Mouse (Mus musculus) lung, postnatal 36 days (tissue): ENCODE data around the gene B3gat1.
A peak's percentile ranks its signal among the peaks of the same experiment; 100 is the strongest.

Source experiments
- DNase-seq: peaks from one replicate; pipeline ENCODE4 v3.0.0; 2022; ENCODE audit warnings: mixed read lengths

Gene B3gat1

DNA sequence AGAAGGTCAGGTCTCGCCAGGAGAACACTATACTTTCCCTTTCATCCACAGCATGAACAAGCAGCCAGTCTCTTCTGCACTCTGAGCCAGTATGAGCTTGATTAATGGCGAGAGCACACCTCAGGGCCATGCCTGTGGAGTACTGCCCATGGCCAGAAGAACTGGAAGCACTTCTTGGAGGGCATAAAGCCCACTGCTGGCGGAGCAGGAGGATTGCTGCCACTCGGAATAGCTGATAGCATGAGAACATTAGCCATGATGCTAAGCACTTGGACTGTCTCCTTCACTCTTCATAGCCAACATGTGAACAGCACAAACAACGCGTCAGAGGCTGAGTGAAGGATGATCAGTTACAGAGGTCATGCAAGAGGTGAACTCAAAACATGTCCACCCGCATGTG, 44.9 kb downstream of the B3gat1 start:
- no peak for DNase-seq

- peak; percentile 19 for DNase-seq
These were observed 50.0 kb downstream of the B3gat1 start for GRCm38 (mm10) chr9:26783414-26783975.

DNA sequence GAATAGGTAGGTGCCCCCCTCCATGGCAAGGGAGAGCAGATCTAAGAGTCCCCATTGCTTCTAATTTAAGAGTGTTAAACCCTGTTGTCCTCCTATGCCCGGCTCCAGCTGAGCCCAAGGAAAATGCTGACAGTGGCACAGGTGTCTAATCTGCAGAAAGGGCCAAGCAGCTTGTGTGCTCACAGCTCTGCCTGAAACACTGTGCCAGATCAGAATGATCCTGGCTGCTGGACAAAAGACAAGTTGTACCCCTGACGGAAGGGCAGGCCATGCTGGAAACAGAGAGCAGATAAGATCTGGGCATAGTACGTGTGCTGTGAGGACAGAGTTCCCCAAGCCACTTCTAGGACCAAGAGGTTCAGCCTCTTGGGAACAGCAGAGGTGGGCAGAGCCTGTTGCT, 59.3 kb downstream of the B3gat1 start:
- DNase-seq, result peak; percentile 75

DNA sequence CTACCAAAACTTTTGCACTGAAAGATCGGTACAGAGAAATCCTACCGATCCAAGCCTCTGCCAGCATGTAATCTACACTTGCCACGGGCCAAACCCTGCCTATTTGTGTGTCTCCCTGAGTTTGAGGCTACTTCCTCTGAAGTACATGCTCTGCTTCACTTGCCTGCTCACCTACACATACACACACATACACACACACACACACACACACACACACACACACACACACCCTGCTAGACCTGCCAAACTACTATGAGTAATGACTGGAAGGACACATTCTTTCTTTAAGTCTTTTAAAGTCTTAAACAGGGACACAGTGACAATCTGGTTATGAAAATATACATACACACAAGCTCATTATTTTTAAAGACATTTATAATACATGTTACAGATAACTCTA, 64.7 kb downstream of the B3gat1 start:
- DNase-seq, result no peak

GRCm38 (mm10) chr9:26798731-26799130, 65.2 kb downstream of the B3gat1 start:
- no peak for DNase-seq

- no peak for DNase-seq
These were observed 66.8 kb downstream of the B3gat1 start for GRCm38 (mm10) chr9:26800357-26800756.

- peak; percentile 21 for DNase-seq
These were observed 70.8 kb downstream of the B3gat1 start for GRCm38 (mm10) chr9:26804321-26804720.

DNA sequence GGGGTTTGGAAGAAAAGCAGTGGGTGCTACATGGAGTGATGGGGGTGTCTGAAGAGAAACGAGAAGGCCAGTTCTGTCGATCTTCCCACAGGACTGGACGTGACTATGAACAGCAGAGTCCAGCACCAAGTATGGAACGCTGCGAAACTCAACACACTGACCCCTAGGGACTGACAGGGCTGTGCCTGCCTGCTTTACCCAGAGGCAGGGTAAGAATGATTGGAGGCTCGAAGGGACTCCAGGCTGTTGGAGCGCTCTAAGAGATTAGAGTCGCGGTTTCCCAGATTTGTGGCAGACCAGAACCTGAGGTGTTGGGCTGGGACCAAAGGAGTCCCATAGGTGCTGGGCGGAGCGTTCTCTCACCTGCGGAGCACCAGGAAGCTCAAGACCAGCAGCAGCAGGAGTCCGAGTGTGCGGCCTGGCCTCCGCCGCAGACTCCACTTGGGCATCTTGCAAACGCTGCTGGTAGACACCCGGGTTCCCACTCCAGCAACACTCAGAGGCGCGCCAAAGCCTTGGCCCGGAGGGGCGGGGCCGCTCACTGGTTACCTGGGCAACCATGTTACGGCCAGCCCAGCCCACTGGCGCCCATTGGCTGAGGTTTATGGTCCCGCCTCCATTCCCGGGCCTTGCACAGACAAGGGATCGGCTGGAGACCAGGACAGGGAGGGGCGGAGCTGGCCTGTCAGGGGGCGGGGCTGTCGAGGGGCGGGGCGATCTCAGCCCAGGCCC, 72.6 kb downstream of the B3gat1 start, which contains the start of gene Glb1l2:
Gene Glb1l2 (minus strand): TSS at position 534 of the 732 bp plus-strand sequence.
- peak; percentile 97 for DNase-seq

DNA sequence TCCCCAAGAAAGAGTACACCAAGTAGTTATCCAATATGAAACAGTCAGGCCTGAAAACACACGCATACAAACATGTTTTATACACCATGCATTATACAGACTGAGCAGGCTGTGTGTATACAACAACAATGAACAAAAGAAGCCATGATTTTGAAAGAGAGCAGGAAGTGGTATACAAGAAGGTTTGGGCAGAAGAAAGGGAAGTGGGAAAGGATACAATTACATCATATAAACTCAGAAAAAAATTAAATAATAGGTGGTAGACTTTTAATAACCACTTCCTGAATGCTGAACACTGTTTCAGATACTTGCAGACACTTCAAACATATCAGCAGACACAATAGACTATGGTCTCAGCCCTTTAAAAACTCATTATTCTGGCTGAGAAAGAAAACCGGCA, 75.2 kb downstream of the B3gat1 start:
- DNase-seq, result no peak
